Mouse (Mus musculus): Measurements from ENCODE around the gene Frs2. TPM values are rescaled to one million over a fixed set of nuclear protein-coding genes. Genes with fewer than 3 reads are reported as not detected.
A peak's percentile ranks its signal among the peaks of the same experiment; 100 is the strongest.

The Frs2 gene
- total RNA-seq (2021), result 1 to 10 TPM; 7.6 to 8.7 TPM
- long read RNA-seq, experiment 1, partial matches to known transcripts, result 0 of 4 reads
- long read RNA-seq, experiment 1, other reads (novel, unspliced or antisense), result 4 of 4 reads
- long read RNA-seq, experiment 2, partial matches to known transcripts, result 0 of 2 reads
- long read RNA-seq, experiment 2, other reads (novel, unspliced or antisense), result 2 of 2 reads

- peak; percentile 96 for DNase-seq
Measured at GRCm38 (mm10) chr10:117148361-117149003, at the start of gene Frs2. Gene Frs2, minus strand, starts transcription at chr10:117148534.

- no peak for DNase-seq
Measured at GRCm38 (mm10) chr10:117196696-117197095, 48.4 kb upstream of the Frs2 start.

GRCm38 (mm10) chr10:117195748-117196147 lies 47.4 kb upstream of the Frs2 start:
- DNase-seq, result no peak

GRCm38 (mm10) chr10:117195005-117195404 lies 46.7 kb upstream of the Frs2 start:
- no peak for DNase-seq

GRCm38 (mm10) chr10:117193364-117193763 lies 45.0 kb upstream of the Frs2 start:
- DNase-seq, result no peak

- no peak for DNase-seq
Measured at GRCm38 (mm10) chr10:117185399-117186089, 37.2 kb upstream of the Frs2 start.

GRCm38 (mm10) chr10:117181098-117181497 lies 32.8 kb upstream of the Frs2 start:
- no peak for DNase-seq

GRCm38 (mm10) chr10:117174645-117175044 lies 26.3 kb upstream of the Frs2 start:
- no peak for DNase-seq

- DNase-seq, result no peak
Measured at GRCm38 (mm10) chr10:117173566-117174438, 25.5 kb upstream of the Frs2 start.

GRCm38 (mm10) chr10:117173111-117173510 lies 24.8 kb upstream of the Frs2 start:
- no peak for DNase-seq

- no peak for DNase-seq
Measured at GRCm38 (mm10) chr10:117172069-117172468, 23.7 kb upstream of the Frs2 start.

- DNase-seq, result no peak
Measured at GRCm38 (mm10) chr10:117166785-117167425, 18.6 kb upstream of the Frs2 start.

- no peak for DNase-seq
Measured at GRCm38 (mm10) chr10:117162662-117163061, 14.3 kb upstream of the Frs2 start.

- no peak for DNase-seq
Measured at GRCm38 (mm10) chr10:117160099-117160498, 11.8 kb upstream of the Frs2 start.

GRCm38 (mm10) chr10:117152247-117152646 lies 3.9 kb upstream of the Frs2 start:
- no peak for DNase-seq

GRCm38 (mm10) chr10:117151676-117152075 lies 3.3 kb upstream of the Frs2 start:
- no peak for DNase-seq

GRCm38 (mm10) chr10:117151241-117151640 lies 2.9 kb upstream of the Frs2 start:
- no peak for DNase-seq

- no peak for DNase-seq
Measured at GRCm38 (mm10) chr10:117150764-117151163, 2.4 kb upstream of the Frs2 start.

GRCm38 (mm10) chr10:117149942-117150617 lies 1.7 kb upstream of the Frs2 start:
- DNase-seq, result no peak

GRCm38 (mm10) chr10:117149241-117149640 lies 907 bp upstream of the Frs2 start:
- no peak for DNase-seq

Data from gastrocnemius, postnatal 25 days (tissue).